Mouse (Mus musculus) heart, embryonic 12.5 days (tissue): Measurements from ENCODE around the gene Acsm4. TPM values are rescaled to one million over a fixed set of nuclear protein-coding genes. Genes with fewer than 3 reads are reported as not detected.
"Not testable (repeated sequence)": the region's sequence is repeated elsewhere in the genome, so short reads cannot be mapped to it uniquely, and the experiment has no call there.

Source experiments
- ATAC-seq: fragments of 200-750 bp; cut with Nextera tagmentation; 2 replicates; pipeline ENCODE4 v1.8.0; 2017; ENCODE audit warnings: moderate TSS enrichment, moderate library complexity; ENCODE audit not compliant: insufficient number of reproducible peaks, low FRiP score
- H3K27ac ChIP-seq: fragments of 300-500 bp; sonication (generic); 2 replicates; pipeline ENCODE4 v1.5.1; 2016; ENCODE audit warnings: mild to moderate bottlenecking, moderate library complexity; ENCODE audit not compliant: poor library complexity, severe bottlenecking
- H3K27me3 ChIP-seq: fragments of 300-500 bp; sonication (generic); replicated peaks from 2 replicates; pipeline ENCODE4 v1.6.1; 2016; ENCODE audit warnings: mild to moderate bottlenecking, moderate library complexity
- H3K36me3 ChIP-seq: fragments of 300-500 bp; sonication (generic); 2 replicates; pipeline ENCODE4 v1.6.1; 2016; ENCODE audit warnings: mild to moderate bottlenecking, moderate library complexity
- H3K4me1 ChIP-seq: fragments of 300-500 bp; sonication (generic); replicated peaks from 2 replicates; pipeline ENCODE4 v1.6.1; 2016; ENCODE audit warnings: mild to moderate bottlenecking
- H3K4me2 ChIP-seq: fragments of 300-500 bp; sonication (generic); 2 replicates; pipeline ENCODE4 v1.6.1; 2016; ENCODE audit warnings: mild to moderate bottlenecking, moderate library complexity
- H3K4me3 ChIP-seq: fragments of 300-500 bp; sonication (generic); 2 replicates; pipeline ENCODE4 v1.5.1; 2016; ENCODE audit warnings: mild to moderate bottlenecking
- H3K9ac ChIP-seq: fragments of 300-500 bp; sonication (generic); 2 replicates; pipeline ENCODE4 v1.6.1; 2016; ENCODE audit warnings: mild to moderate bottlenecking, moderate library complexity
- H3K9me3 ChIP-seq: fragments of 300-500 bp; sonication (generic); replicated peaks from 2 replicates; pipeline ENCODE4 v1.6.1; 2016; ENCODE audit warnings: mild to moderate bottlenecking, moderate library complexity
- WGBS: fragments of 180-500 bp; shearing (Covaris S2); methylation state at CpG from one replicate; pipeline ENCODE4 v1.1.7; 2016; 5-methylcytosine and 5-hydroxymethylcytosine counted together
- polyA plus RNA-seq: library from polyadenylated mRNA; unstranded; fragments of >200 nt; fragmentation: Nextera tagmentation; extraction: Ambion mirVana; gene quantifications from 2 replicates; pipeline ENCODE4 v1.2.1, GENCODE M21; 2016

The Acsm4 gene
- polyA plus RNA-seq, 1 experiment from 2014 or later, result not detected

DNA sequence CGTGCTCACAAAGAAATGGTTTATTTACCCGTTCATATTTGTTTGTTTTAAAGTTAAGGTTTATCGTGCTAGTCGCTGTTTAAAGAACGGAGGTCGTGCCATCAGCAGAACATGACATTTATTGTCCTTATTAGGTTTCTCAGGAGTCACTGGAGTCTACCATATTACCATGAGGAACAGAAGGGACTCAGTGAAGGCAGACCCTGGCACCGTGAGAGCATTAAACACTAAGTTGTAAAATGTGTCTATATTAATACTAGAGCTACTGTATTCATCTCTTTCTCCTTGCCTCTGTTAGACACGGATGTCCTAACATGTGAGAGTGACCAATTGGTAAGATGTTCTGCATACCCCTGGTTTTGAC lies 31.1 kb downstream of the Acsm4 start:
- Histone ChIP-seq H3K9ac (peak overlapping the region; percentile 93; the same call in 1 of the 2 replicates), H3K27ac (no peak overlapping the region; the same call in 1 of the 2 replicates), H3K4me1 (peaks cover 6% of the 10 kb centered on the region), H3K4me2 (peak overlapping the region; percentile 78), H3K4me3 (peak overlapping the region; percentile 96), H3K9me3 (no peaks in the 10 kb centered on the region), H3K27me3 (peaks cover 5% of the 10 kb centered on the region; the same call in 1 of the 2 replicates), H3K36me3 (peaks cover 27% of the 10 kb centered on the region)
- WGBS, result 13% methylated on average over 8 of the region's 8 CpGs
- 0 out of 2 replicates have a peak, but pooled peaks have one; percentile 3 for ATAC-seq

DNA sequence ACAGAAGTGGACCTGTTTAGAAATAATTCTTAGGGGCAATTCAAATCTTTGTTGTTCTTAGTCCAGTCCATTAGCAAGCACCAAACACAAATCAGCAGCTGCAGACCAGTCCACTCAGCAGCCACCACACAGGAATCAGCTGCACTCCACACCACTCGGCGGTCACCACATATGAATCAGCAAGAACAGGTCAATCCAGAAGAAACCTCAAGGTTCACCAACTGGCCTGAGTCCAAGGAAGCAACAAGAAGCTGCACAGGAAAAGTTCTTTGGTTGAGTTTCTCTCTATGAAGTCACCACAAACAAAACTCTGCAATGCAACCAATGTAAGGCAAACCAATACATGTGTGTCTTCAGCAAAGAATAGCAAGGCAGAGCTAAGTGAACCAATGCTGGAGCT lies 37.8 kb downstream of the Acsm4 start:
- Histone ChIP-seq H3K9me3 (no peaks in the 10 kb centered on the region; the same call in 1 of the 2 replicates), H3K4me1 (no peaks in the 10 kb centered on the region), H3K27me3 (peaks cover 5% of the 10 kb centered on the region; the same call in 1 of the 2 replicates), H3K27ac (no peak overlapping the region), H3K4me2 (no peak overlapping the region), H3K36me3 (no peaks in the 10 kb centered on the region), H3K9ac (no peak overlapping the region), H3K4me3 (no peak overlapping the region)
- ATAC-seq, result no peak
- 84% methylated on average over 2 of the region's 2 CpGs for WGBS

DNA sequence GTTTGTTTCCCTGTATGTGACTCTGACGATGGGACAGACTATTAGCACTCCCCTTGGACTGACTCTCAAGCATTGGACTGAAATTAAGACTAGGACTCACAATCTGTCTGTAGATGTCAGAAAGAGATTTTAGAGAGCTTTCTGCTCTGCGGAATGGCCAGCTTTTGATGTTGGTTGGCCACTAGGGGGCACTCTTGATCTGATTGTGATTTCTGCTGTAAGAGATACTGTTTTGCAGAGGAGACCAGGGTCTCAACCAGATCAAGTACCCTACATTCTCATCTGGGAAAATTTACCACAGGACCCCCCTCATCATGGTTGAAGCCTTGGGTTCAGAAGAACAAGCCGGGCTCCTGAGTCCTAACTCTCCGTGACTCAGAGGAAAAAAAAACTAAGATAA lies 41.4 kb downstream of the Acsm4 start:
- not testable (repeated sequence) for H3K27me3 ChIP-seq, H3K4me3 ChIP-seq, H3K4me2 ChIP-seq, H3K9me3 ChIP-seq, H3K36me3 ChIP-seq, ATAC-seq, H3K27ac ChIP-seq, H3K4me1 ChIP-seq, H3K9ac ChIP-seq
- WGBS, result 80% methylated on average over 4 of the region's 4 CpGs

DNA sequence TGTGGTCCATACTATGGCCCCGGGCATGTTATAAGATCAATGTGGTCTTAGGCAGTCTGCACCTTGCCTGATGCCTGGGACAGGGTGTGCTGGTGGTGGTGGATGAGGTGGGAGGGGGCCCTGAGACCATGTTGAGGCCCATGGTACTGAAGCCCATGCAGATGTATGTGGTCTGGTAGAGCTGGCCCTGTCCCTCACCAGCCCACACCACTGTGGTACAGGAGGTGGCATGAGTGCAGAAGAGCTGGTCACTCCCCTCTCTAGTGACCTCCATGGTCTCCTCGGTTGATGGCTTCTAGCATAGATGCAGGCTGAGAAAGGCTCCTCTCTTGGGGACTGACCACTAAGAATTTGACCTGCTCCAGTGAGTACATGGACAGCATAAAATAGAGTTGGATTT lies 49.1 kb downstream of the Acsm4 start:
- Histone ChIP-seq H3K4me3 (no peak overlapping the region), H3K36me3 (no peaks in the 10 kb centered on the region), H3K4me2 (no peak overlapping the region), H3K27me3 (peaks cover 10% of the 10 kb centered on the region; the same call in 1 of the 2 replicates), H3K27ac (no peak overlapping the region), H3K9me3 (0 out of 2 replicates have a peak, but pooled peaks cover 2% of the 10 kb centered on the region), H3K4me1 (no peaks in the 10 kb centered on the region), H3K9ac (no peak overlapping the region)
- peak; percentile 53 for ATAC-seq
- 75% methylated on average over 2 of the region's 2 CpGs for WGBS

DNA sequence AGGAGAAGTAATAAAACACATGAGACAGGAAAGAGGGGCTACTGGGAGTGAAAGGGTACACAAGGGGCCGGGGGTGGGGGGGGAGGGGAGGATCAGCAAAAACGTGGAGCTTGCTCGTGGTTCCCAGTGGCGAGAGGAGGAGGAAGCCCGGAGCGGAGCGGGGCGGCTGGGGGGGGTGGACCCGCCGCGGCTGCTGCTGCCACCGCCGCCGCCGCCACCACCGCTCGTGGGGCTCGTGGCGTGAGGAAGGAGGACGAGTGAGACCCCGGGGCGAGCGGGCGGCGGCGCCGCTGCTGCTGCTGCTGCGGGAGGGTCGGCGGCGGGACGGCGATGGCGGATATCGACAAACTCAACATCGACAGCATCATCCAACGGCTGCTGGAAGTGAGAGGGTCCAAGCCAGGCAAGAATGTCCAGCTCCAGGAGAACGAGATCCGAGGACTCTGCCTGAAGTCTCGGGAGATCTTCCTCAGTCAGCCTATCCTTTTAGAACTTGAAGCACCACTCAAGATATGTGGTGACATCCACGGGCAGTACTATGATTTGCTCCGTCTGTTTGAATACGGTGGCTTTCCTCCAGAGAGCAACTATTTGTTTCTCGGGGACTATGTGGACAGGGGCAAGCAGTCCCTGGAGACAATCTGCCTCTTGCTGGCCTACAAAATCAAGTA lies 50.1 kb downstream of the Acsm4 start:
- not testable (repeated sequence) for H3K4me1 ChIP-seq, H3K9me3 ChIP-seq, H3K27ac ChIP-seq, H3K36me3 ChIP-seq
- peak overlapping the region; percentile 47 for H3K4me3 ChIP-seq
- H3K4me2 ChIP-seq, result peak overlapping the region; percentile 69
- 2% methylated on average over 34 of the region's 44 CpGs for WGBS
- peaks cover 14% of the 10 kb centered on the region; the same call in 1 of the 2 replicates for H3K27me3 ChIP-seq
- ATAC-seq, result peak; percentile 71
- peak overlapping the region; percentile 62; the same call in 1 of the 2 replicates for H3K9ac ChIP-seq

DNA sequence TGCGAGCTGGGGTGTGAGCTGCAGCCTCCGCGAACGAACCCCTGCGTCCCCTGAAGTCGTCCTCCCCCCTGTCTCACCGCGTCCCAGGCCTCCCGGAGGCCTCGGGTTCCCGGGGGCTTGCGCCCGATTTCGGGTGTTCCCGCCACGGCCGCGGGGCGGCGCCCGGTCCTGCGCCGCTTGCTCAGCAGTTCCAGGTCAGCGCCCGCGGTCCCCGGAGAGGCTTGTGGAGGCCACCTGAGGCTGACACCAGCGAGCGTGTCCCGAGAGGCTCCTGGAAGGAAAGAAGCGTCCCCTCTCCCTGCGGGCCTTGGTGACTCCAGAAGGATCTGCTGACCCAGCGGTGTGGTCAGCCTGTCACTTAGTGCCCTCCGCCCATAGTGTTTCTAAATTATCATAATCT lies 54.5 kb downstream of the Acsm4 start:
- Histone ChIP-seq H3K4me1 (0 out of 2 replicates have a peak, but pooled peaks cover 6% of the 10 kb centered on the region), H3K27ac (no peak overlapping the region), H3K4me3 (peak overlapping the region; percentile 32), H3K9me3 (no peaks in the 10 kb centered on the region), H3K9ac (peak overlapping the region; percentile 34), H3K4me2 (peak overlapping the region; percentile 62), H3K36me3 (no peaks in the 10 kb centered on the region), H3K27me3 (peaks cover 10% of the 10 kb centered on the region; the same call in 1 of the 2 replicates)
- WGBS, result 7% methylated on average over 32 of the region's 34 CpGs
- ATAC-seq, result no peak

DNA sequence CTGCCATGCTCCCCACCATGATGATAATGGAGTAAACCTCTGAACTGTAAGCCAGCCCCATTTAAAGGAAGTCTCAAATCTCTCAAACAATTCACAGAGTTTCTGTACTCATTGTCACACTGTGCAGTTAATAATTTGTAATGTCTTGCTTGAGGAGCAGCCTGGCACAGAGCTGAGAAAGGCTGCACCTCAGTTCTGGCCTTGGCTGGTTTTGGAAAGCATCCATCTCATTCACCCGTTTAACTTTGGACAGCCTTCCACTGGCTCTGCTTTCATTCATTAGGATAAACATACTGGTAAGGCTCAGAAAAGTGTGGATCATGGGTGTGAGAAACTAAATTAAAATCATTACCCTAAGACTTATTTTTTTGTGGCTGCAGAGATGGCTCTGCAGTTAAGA lies 56.0 kb downstream of the Acsm4 start:
- Histone ChIP-seq H3K9me3 (no peaks in the 10 kb centered on the region), H3K4me3 (no peak overlapping the region), H3K36me3 (no peaks in the 10 kb centered on the region), H3K27me3 (peaks cover 10% of the 10 kb centered on the region; the same call in 1 of the 2 replicates), H3K4me1 (0 out of 2 replicates have a peak, but pooled peaks cover 6% of the 10 kb centered on the region), H3K27ac (no peak overlapping the region), H3K4me2 (no peak overlapping the region), H3K9ac (no peak overlapping the region)
- ATAC-seq, result no peak
- 85% methylated on average over 1 of the region's 1 CpGs for WGBS

DNA sequence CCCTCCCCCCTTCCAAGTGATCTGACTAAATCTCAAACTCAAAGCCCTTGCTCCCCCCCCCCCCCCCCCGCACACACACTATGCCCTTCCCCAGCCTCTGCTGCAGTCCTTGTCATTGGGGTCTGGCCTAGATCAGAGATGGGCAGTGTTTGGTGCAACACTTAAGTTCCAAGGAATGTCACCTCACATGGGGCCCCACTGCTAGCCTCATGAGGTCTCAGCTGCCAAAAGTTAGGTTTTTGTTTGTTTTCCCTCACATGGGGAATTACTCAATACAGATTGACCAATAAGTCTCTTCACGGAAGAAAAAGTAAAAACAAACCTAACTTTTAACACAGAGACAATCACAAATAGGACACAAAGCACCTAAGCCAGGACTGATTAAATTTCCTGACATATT lies 58.9 kb downstream of the Acsm4 start:
- no peak for ATAC-seq
- Histone ChIP-seq H3K27ac (no peak overlapping the region), H3K4me3 (no peak overlapping the region), H3K27me3 (0 out of 2 replicates have a peak, but pooled peaks cover 4% of the 10 kb centered on the region), H3K9ac (no peak overlapping the region), H3K4me1 (0 out of 2 replicates have a peak, but pooled peaks cover 6% of the 10 kb centered on the region), H3K9me3 (no peaks in the 10 kb centered on the region), H3K4me2 (no peak overlapping the region), H3K36me3 (no peaks in the 10 kb centered on the region)
- WGBS, result 56% methylated on average over 1 of the region's 2 CpGs

DNA sequence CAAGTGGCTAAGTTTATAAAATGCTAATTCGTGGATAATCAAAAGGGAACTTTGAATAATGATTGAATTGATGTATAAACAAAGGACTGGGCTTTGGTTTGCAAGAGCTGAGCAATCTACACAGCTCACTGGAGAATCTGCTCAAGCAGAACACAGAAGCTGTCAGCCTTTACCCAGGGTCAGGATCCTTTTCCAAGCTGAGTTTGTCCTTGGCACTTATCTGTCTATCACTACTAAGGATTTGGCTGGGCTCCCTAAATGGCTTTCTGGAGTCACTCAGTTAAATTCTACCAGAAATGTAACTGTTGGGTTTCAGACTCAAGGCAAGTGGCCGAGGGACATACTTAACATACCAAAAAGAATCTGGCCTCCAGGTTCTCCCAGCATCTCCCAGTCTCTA lies 60.1 kb downstream of the Acsm4 start:
- Histone ChIP-seq H3K4me2 (no peak overlapping the region), H3K27me3 (no peaks in the 10 kb centered on the region), H3K4me3 (no peak overlapping the region), H3K4me1 (no peaks in the 10 kb centered on the region), H3K36me3 (no peaks in the 10 kb centered on the region), H3K9me3 (no peaks in the 10 kb centered on the region), H3K27ac (no peak overlapping the region), H3K9ac (no peak overlapping the region)
- 47% methylated on average over 2 of the region's 2 CpGs for WGBS
- no peak for ATAC-seq

DNA sequence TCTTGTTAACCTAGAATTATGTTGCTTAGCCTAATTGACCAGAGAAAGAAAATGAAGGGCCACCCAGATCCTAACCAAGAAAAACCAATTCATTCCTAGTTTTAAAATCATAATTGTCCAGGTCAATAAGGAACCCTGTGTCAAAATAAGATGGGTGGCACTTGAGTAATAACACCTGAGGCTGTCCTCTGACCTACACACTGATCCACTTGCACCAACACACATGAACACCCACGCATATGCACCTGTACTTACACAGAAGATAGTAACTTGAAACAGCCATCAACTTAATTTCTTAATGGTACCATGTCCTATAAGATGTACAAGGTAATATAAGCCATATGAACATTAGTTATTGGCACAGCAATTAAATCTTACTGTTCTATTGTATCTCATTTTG lies 63.9 kb downstream of the Acsm4 start:
- Histone ChIP-seq H3K4me2 (no peak overlapping the region), H3K4me3 (no peak overlapping the region), H3K36me3 (no peaks in the 10 kb centered on the region), H3K4me1 (no peaks in the 10 kb centered on the region), H3K9ac (no peak overlapping the region), H3K9me3 (no peaks in the 10 kb centered on the region), H3K27ac (no peak overlapping the region), H3K27me3 (no peaks in the 10 kb centered on the region)
- ATAC-seq, result no peak
- WGBS, result 78% methylated on average over 1 of the region's 1 CpGs

DNA sequence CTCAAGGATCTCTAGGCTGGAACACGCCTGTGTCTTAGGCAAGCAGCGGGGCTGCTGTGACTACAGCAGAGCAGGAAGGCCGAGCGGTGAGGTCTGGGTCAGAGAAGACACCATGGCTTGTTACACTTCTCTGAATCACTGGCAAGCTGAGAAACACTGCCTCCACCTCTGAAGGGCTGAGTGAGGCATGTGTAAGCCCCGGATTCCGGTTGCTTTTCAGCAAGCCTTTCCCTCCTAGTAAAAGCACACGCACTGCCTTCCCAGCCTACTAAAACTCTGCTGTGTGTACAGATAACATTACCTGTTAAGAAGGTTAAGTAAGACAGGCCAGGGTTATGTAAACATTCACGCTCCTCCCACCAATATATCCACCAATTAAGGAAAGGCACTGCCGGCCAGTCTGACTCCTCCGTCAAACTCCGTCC lies 70.7 kb downstream of the Acsm4 start, which contains the start of gene Acsm3:
Gene Acsm3 (plus strand): TSS at position 397 of the 425 bp plus-strand sequence.
- no peaks in the 10 kb centered on the region for H3K27me3 ChIP-seq
- no peaks in the 10 kb centered on the region for H3K4me1 ChIP-seq
- no peak within 1 kb of the TSS for H3K4me2 ChIP-seq
- 54% methylated on average over 11 of the region's 11 CpGs for WGBS
- no peak within 1 kb of the TSS for H3K9ac ChIP-seq
- H3K27ac ChIP-seq, result no peak within 1 kb of the TSS
- no peak within 1 kb of the TSS for H3K4me3 ChIP-seq
- H3K36me3 ChIP-seq, result no peaks in the 10 kb centered on the region
- peaks cover 9% of the 10 kb centered on the region for H3K9me3 ChIP-seq
- ATAC-seq, result no peak
